Mouse (Mus musculus): Measurements from ENCODE around the gene Tmem145.

DNA sequence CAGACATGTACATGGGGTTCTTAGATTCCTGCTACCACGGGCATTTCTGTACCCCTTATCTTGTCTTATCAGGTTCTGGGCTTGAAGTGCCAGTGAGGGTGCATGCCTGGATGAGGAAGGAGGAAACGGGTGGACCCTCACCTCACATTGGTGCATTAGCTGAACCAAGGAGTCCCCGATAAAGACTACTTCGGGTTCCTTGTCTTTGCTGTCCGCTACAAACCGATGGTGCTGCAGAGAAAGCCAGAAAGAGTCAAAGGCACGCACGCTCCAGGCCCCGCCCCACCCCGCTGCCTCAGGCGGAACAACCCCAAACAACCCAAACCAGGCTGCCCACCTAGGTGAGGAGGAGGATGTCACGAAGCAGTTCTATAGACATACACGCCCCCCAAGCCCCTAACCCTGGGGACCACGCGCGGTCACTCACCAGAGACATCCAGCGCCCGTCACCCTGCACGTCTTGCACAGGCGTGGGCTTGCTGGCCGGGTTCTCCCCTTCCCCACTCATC, 8.9 kb upstream of the Tmem145 start:
- TF ChIP-seq CTCF (IDR thresholded peaks at IDR 0.05; ENCODE audit: extremely low read depth, insufficient read depth, low read length) = no peak
- no peak for TF ChIP-seq POLR2A (IDR thresholded peaks at IDR 0.05; ENCODE audit: extremely low read depth, insufficient read depth, low read length)
